Mouse (Mus musculus) testis, postnatal 10 days (tissue): ENCODE data around the gene Sec14l2.
A peak's percentile ranks its signal among the peaks of the same experiment; 100 is the strongest.

Source experiments
- DNase-seq: peaks from one replicate; pipeline ENCODE4 v3.0.0; 2021; ENCODE audit warnings: low spot score

Gene Sec14l2

GRCm38 (mm10) chr11:4053586-4053985 is 69.6 kb downstream of the Sec14l2 start:
- DNase-seq: peak; percentile 85

DNA sequence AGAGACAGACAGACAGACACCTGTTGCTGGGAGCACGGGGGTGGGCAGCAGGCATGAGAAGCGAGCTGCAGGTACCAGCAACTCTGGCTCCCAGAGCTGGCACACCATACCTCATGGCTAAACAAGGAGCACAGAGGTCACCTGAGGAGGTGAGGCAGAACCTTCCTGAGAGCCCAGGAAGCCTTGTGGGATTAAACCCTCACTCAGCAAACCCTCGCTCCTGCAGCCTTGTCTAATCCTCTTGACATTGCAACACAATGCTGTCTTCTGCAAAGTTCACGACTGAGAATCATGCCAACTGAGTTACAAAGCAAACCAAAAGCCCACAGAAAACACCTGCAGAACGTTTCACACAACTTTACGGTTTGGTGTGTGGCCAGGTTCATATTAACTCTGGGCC is 74.8 kb downstream of the Sec14l2 start:
- no peak for DNase-seq

- DNase-seq: no peak
Measured at GRCm38 (mm10) chr11:4047766-4048165, 75.4 kb downstream of the Sec14l2 start.
